Mouse (Mus musculus): ENCODE measurements around the gene Arhgap35. TPM values are rescaled to one million over a fixed set of nuclear protein-coding genes. Genes with fewer than 3 reads are reported as not detected.

Gene Arhgap35
- 1 to 10 TPM; 4.0 to 4.2 TPM for polyA plus RNA-seq (2017; shearing (Covaris generic))

GRCm38 (mm10) chr7:16614888-16615715 is at the start of gene Arhgap35:
Gene Arhgap35, minus strand, starts transcription at chr7:16614993.

GRCm38 (mm10) chr7:16477628-16478027 is 137.2 kb downstream of the Arhgap35 start, which contains the start of gene Npas1:
Gene Npas1, minus strand, starts transcription at chr7:16477728.

DNA sequence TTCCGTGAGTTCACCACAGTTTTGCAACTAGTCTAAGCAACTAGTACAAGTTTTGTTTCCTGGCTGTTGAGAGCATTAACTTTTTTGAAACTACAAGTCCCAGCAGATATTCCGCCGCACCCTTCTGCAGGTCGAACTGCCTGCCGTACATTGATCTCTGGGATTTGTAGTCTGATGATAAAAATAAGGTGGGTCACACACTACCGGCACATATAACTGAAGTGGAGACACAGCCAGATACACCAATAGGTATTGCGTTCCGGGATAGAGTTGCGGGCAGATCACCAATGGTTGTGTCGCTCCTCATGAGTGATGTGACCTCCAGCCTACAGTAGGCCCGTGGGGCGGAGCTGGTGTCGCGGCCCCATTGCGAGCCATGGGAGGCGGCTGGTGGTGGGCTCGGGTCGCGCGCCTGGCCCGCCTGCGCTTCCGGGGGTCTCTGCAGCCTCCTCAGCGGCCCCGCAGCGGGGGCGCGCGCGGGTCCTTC is 162.2 kb downstream of the Arhgap35 start, which contains the start of gene Tmem160:
Gene Tmem160, plus strand, starts transcription at position 193 of the 487 bp plus-strand sequence.

Other genes starting within 250 kb of the Arhgap35 start
- 100 to 1,000 TPM; 134 to 161 TPM for gene Sae1, start 227.2 kb downstream of the Arhgap35 start, polyA plus RNA-seq (2017; shearing (Covaris generic))
- gene Zc3h4, start 214.1 kb downstream of the Arhgap35 start, polyA plus RNA-seq (2017; shearing (Covaris generic)): 10 to 100 TPM; 17.1 to 24.1 TPM
- gene Tmem160, start 162.2 kb downstream of the Arhgap35 start, polyA plus RNA-seq (2017; shearing (Covaris generic)): 100 to 1,000 TPM; 151 to 193 TPM
- under 1 TPM; 0.21 to 0.38 TPM for gene Npas1, start 137.3 kb downstream of the Arhgap35 start, polyA plus RNA-seq (2017; shearing (Covaris generic))
- gene Ceacam15, start 60.7 kb upstream of the Arhgap35 start, polyA plus RNA-seq (2017; shearing (Covaris generic)): under 1 TPM; 0.68 to 0.79 TPM
- gene Ceacam9, start 106.9 kb upstream of the Arhgap35 start, polyA plus RNA-seq (2017; shearing (Covaris generic)): not detected
- gene Ap2s1, start 123.4 kb upstream of the Arhgap35 start, polyA plus RNA-seq (2017; shearing (Covaris generic)): 100 to 1,000 TPM; 259 to 270 TPM
- gene Slc1a5, start 166.3 kb upstream of the Arhgap35 start, polyA plus RNA-seq (2017; shearing (Covaris generic)): 100 to 1,000 TPM; 197 to 316 TPM
- gene Strn4, start 200.9 kb upstream of the Arhgap35 start, polyA plus RNA-seq (2017; shearing (Covaris generic)): 10 to 100 TPM; 61.5 to 74.8 TPM
- gene Fkrp, start 201.7 kb upstream of the Arhgap35 start, polyA plus RNA-seq (2017; shearing (Covaris generic)): 10 to 100 TPM; 19.1 to 22.7 TPM
- gene Prkd2, start 227.9 kb upstream of the Arhgap35 start, polyA plus RNA-seq (2017; shearing (Covaris generic)): 100 to 1,000 TPM; 143 to 190 TPM

Measured in activated CD4-positive, CD25-positive, alpha-beta regulatory T cell (primary cell).